Mouse (Mus musculus): ENCODE measurements around the gene C2cd2.

Gene C2cd2

GRCm38 (mm10) chr16:97877502-97877901, 84.9 kb downstream of the C2cd2 start:
- DNase-seq = no peak

GRCm38 (mm10) chr16:97875101-97875500, 87.3 kb downstream of the C2cd2 start:
- DNase-seq = no peak

DNA sequence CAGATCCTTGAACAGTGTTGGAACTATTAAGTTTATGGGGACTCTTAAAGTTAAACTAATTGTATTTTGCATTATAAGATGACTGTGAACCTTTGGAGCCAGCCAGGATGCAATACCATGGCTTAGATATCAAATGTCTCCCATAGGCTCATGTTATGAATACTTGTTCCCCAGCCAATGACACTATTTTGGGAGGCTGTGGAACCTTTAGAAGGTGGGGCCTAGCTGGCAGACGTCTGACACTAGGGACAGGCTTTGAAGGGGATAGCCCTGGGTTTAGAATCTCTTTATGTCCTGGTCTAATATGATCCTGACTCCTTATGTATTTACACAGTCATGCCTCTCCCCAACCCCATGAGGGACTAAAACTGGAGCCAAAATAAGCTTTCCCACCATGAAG, 88.0 kb downstream of the C2cd2 start:
- no peak for DNase-seq

DNA sequence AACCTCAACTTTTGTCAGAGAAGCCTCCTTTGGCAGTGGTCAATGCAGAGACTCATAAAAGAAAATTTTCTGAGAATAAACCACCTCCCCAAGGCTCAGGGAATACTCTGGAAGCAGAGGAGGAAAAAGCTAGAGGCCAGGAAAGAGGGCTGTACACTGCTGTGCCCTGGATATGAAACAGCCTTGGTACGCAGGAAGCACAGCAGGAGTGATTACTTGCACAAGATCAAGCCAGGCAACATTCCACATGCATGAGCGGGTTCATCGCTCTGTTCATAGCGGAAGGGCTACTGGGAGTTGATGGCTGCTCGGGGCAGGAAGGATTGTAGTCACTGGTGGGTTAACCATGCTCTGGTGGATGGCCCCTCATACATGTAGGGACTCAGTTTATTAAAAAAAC, 89.7 kb downstream of the C2cd2 start:
- no peak for DNase-seq

GRCm38 (mm10) chr16:97869193-97870102, 93.0 kb downstream of the C2cd2 start:
- DNase-seq = no peak

- DNase-seq = no peak
These were observed 98.4 kb downstream of the C2cd2 start for GRCm38 (mm10) chr16:97863932-97864467.

DNA sequence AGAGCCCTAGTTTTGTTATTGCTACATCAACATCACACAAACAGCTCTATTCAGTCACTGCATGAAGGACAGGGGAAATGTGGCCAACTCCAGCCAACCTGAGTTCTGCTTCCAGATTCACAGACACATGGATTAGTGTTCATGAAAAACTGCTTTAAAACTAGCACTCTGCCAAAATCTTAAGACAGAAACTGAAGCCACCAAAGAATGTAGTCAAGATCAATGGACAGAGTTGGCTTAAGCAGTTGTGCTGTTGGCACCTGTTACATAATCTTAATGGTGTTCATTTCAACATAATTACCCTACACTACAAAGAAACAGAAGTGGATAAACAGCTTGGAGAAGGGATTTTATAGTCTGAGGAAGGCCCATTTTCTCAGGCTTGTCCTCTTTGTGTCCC, 106.3 kb downstream of the C2cd2 start:
- DNase-seq = no peak

DNA sequence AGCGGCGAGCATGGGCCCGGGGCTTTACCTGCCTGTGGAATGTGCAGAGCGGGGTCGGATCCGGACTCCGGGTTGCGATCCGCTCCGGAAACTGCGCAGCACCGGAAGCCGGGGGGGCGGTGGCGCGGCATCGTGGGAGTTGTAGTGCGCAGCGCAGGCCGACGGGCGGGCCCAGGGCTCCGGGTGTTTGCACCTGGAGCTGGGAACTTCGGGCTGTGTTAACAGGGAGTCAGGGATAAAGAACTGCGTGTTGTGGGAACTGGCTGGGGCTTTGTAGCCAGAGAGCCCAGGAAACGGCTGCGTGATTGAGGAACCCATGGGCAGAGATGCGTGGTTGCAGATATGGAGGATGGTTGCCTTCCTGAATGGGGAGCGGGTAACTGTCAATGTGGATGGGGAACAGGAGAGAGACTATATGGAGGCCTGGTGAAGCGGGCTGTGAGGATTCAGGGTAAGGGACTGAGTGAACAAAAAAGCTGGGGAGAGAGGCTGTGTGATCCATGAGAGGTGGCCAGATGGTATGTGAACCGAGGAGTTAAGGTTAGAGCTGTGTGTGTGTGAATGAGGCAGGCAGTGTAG, 110.6 kb downstream of the C2cd2 start, which contains the start of gene Prdm15:
Gene Prdm15 (minus strand): TSS at position 110 of the 579 bp plus-strand sequence.
- DNase-seq = peak; percentile 93

GRCm38 (mm10) chr16:97851061-97851740, 111.2 kb downstream of the C2cd2 start:
- DNase-seq = peak; percentile 92

- no peak for DNase-seq
These were observed 111.7 kb downstream of the C2cd2 start for GRCm38 (mm10) chr16:97850667-97851060.

GRCm38 (mm10) chr16:97848832-97849231, 113.6 kb downstream of the C2cd2 start:
- DNase-seq = no peak

DNA sequence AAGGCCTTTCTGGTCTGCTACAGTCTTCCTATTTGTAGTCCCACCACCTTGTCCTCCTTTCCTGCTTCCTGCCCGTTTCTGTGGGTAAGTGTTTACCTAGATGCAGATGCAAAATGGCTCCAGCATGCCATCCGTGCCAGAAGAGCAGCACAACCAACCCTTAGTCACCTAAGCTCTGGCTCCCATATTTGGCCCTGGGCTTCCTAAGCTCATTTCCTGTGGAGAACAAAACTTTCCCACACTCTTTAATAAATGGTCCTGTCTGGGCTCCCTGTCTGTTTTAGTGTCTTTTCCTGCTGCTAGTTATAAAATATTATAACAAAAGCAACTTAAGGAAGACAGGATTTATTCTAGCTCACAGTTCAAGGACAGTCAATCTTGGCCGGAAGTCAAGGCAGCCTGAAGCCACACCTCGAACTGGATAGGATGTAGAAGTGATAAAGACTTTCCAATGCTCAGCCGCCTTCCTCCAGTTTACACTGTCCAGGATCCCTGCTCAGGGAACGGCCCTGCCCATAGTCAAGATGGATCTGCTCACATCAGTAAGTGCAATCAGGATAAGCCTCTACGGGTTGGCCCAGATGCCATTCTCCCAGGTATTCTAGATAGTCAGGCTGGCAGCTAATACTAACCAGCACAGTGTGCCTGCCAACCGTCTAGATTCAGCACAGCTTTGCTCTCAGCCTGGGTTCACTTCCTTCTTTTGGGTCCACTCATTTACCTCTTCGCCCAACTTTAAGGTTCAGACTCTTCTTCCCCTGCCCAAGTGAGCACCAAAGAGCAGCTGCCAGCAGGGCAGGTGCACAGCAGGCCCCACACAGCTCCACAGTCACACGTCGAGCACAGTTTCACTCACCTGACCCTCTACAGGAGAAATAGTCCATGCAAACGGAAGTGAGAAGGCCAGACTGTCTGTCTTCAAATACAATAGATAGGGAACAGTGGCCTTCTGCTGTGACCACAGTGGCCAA, 117.1 kb downstream of the C2cd2 start:
- no peak for DNase-seq

GRCm38 (mm10) chr16:97832154-97832553, 130.2 kb downstream of the C2cd2 start:
- DNase-seq = no peak

- DNase-seq = no peak
These were observed 134.2 kb downstream of the C2cd2 start for GRCm38 (mm10) chr16:97828207-97828606.

GRCm38 (mm10) chr16:97823311-97824007, 138.9 kb downstream of the C2cd2 start:
- DNase-seq = no peak

DNA sequence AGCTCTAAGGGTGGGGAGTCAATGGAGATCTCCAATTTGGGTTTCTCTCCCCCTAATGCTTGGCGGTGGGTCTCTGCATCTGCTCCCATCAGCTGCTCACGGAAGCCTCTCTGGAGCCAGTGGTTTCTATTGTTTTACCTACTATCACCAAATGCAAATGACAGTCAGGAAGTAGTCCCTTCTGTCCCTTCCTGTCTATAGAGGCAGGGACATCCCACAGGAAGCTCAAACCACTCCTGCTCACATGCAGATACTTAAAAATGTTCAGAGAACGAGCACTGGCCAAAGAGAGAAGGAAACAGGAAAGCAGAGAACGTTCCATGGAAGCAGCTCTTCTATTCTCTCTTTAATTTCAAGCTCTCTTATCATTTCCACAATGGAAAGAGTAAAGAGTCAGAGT, 142.9 kb downstream of the C2cd2 start:
- DNase-seq = no peak

DNA sequence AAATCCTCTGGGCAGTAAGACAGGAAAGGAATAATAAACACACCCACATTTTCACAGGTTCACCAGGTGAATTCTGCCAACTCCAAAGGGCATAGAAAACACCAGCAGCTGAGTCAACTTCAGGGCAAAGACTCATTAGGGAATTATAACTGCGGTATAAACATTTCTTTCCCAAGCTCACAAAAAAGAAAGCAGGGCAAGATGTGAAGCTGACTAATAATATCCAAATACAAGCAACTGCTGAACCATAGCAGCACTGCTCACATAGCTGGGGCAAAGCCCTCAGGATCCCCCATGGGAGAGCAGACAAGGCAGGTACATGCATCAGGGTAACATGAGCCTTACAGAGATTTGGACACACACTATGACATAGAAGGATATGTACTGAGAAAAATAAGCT, 145.0 kb downstream of the C2cd2 start:
- DNase-seq = no peak

GRCm38 (mm10) chr16:97815269-97815668, 147.1 kb downstream of the C2cd2 start:
- DNase-seq = no peak

DNA sequence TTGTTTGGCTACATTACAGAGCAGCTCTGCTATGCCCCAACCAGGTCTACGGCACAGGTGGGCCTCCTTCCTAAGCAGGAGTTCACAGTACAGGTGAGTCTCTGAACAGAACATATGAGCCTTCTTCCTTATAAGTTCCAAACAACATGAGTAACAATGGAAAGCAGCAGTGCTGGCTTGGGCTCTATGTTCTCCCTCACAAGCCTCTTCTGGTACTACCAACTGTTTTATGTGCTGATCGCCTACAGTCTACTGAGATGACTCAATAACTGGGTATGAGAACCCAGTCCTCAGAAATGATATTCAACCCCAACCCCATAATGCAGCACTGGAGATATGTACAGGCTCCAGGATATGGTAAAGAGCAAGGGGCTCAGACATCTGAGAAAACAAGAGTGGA, 148.3 kb downstream of the C2cd2 start:
- no peak for DNase-seq

DNA sequence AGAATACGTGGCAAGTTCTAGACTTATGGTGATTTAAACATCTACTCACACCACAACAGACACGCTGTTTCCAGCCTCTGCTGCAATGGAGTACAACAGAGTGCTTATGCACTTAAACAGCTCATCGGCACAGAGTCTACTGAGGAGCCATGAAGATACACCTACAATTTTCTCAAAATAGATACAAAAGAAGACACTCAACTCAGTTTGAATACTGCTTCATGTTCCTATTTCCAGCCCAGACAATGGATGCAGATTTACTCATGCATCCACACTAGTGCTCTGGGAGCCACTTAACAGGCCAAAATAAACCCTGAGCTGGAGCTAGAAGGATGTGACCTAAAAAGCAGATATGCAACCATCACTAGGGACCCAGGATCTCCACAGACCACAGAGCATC, 153.5 kb downstream of the C2cd2 start:
- DNase-seq = no peak

- no peak for DNase-seq
These were observed 156.8 kb downstream of the C2cd2 start for GRCm38 (mm10) chr16:97805646-97806045.

Data from thymus, postnatal 4 days (tissue).